Mouse (Mus musculus) intestine, embryonic 14.5 days (tissue): ENCODE measurements around the gene Dusp7. TPM values are rescaled to one million over a fixed set of nuclear protein-coding genes. Genes with fewer than 3 reads are reported as not detected.

Experiments used
- ATAC-seq: fragments of 200-750 bp; cut with Nextera tagmentation; replicated peaks from 2 replicates; pipeline ENCODE4 v1.8.0; 2017; ENCODE audit warnings: low read depth, moderate number of reproducible peaks, moderate TSS enrichment, moderate library complexity; ENCODE audit not compliant: low FRiP score, low TSS enrichment
- DNase-seq: peaks from one replicate; pipeline ENCODE4 v3.0.0-alpha.2; 2018; ENCODE audit warnings: low spot score
- H3K27ac ChIP-seq: fragments of 300-500 bp; sonication (generic); 2 replicates; pipeline ENCODE4 v1.5.1; 2014; ENCODE audit warnings: low read depth, mild to moderate bottlenecking, control low read depth
- H3K27me3 ChIP-seq: fragments of 300-500 bp; sonication (generic); replicated peaks from 2 replicates; pipeline ENCODE4 v1.6.1; 2014; ENCODE audit warnings: low read length, control low read depth; ENCODE audit not compliant: control insufficient read depth, insufficient read depth
- H3K36me3 ChIP-seq: fragments of 300-500 bp; sonication (generic); 2 replicates; pipeline ENCODE4 v1.6.1; 2014; ENCODE audit warnings: low read length, control low read depth; ENCODE audit not compliant: control insufficient read depth, insufficient read depth
- H3K4me1 ChIP-seq: fragments of 300-500 bp; sonication (generic); replicated peaks from 2 replicates; pipeline ENCODE4 v1.6.1; 2014; ENCODE audit warnings: low read length, control low read depth, mixed read lengths; ENCODE audit not compliant: control insufficient read depth, insufficient read depth
- H3K4me2 ChIP-seq: fragments of 300-500 bp; sonication (generic); 2 replicates; pipeline ENCODE4 v1.6.1; 2014; ENCODE audit warnings: low read length
- H3K4me3 ChIP-seq: fragments of 300-500 bp; sonication (generic); 2 replicates; pipeline ENCODE4 v1.5.1; 2014; ENCODE audit warnings: low read depth, low read length, control low read depth, mixed read lengths
- H3K9ac ChIP-seq: fragments of 300-500 bp; sonication (generic); 2 replicates; pipeline ENCODE4 v1.6.1; 2014; ENCODE audit warnings: mild to moderate bottlenecking, low read length
- H3K9me3 ChIP-seq: fragments of 300-500 bp; sonication (generic); 2 replicates; pipeline ENCODE4 v1.6.1; 2016; ENCODE audit warnings: low read length, control low read depth; ENCODE audit not compliant: control insufficient read depth
- WGBS: fragments of 180-500 bp; shearing (Covaris S2); extraction: QIAGEN DNeasy Blood & Tissue Kit; methylation state at CpG from one replicate; pipeline ENCODE4 v1.1.7; 2014; 5-methylcytosine and 5-hydroxymethylcytosine counted together
- polyA plus RNA-seq: library from polyadenylated mRNA; unstranded; fragments of >200 nt; fragmentation: Nextera tagmentation; extraction: Ambion mirVana; gene quantifications from 2 replicates; pipeline ENCODE4 v1.2.1, GENCODE M21; 2014

Gene Dusp7
- 16.5 and 19.8 TPM in 2 replicates for polyA plus RNA-seq

DNA sequence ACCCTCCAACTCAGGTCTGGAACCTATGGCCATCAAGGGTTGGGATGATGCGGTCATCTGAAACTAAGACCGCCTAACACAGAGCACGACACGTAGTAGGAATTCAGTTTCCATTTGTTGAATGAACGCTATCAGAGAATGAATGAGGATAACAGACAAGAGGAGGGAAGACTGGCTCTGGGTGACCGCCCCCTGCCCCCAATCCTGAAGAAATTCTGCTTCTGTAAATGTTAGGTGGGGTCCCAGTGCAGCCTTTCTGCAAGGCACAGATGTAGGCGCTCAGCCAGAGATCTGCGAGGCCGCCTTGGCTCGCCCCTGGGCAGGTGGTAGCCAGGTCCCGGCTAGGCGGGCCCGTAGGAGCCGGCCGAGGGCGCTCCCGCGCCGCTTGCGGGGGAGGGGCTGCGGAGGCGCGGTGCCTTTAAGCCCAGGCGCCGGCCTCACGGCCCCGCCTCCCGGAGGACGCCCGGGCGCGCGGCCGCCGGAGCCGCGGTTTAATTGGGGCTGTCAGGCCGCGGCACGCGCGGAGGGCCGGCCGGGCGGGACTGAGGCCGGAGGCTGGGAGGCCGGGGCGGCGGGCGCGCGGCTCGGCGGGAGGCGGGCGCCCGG lies at the start of gene Dusp7:
Dusp7 (plus strand) TSS at position 521 of the 606 bp plus-strand sequence.
- Histone ChIP-seq H3K4me2 (peak within 1 kb of the TSS; percentile 73), H3K4me1 (peaks cover 32% of the 10 kb centered on the region), H3K9ac (peak within 1 kb of the TSS; percentile 82), H3K36me3 (peaks cover 21% of the 10 kb centered on the region), H3K27ac (peak within 1 kb of the TSS; percentile 83), H3K27me3 (no peaks in the 10 kb centered on the region), H3K4me3 (peak within 1 kb of the TSS; percentile 81), H3K9me3 (no peaks in the 10 kb centered on the region)
- WGBS = under 1% methylated on average over 49 of the region's 57 CpGs
- DNase-seq (peak; percentile 88), ATAC-seq (peak; percentile 75)

DNA sequence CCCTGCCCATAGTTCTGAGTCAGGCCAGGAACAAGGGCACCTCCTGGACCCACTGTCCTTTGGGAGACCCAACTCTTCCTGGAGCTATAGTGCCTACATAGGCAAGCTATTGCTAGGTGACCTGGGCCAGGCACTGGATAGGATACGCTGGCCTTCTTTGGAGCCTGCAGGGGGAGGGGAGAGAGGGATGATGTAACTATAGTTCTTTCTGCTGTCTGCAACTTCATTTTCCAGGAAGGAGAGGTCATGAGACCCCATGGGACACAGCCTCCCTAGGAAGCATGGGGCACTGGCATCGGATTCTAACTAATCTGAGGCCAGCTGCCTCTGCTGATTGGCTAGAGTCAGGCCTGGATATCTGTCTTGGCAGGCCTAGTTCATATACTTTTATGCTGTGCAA lies 49.3 kb upstream of the Dusp7 start:
- 53% methylated on average over 2 of the region's 2 CpGs for WGBS
- no peak for ATAC-seq

DNA sequence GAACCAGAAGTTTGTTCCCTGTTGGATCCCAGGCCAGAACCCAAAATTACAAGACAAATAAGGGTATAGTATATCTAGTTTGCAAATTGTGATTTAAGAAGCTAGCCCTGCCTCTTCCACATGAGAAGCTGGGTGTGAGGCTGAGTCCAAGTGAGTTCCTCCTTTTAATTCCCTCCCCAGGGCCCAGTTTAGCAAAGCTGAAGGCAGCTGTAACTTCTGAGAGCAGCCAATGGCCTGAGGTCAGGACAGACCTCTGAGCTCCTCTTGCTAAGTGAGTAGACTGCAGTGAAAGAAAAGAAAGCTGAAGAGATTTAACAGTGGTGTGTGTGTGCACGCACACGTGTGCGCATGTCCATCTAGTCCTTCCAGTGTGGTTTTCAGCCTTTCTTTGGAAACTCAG lies 45.9 kb upstream of the Dusp7 start:
- DNase-seq (no peak), ATAC-seq (no peak)
- H3K4me1 ChIP-seq = no peaks in the 10 kb centered on the region
- H3K4me2 ChIP-seq = no peak overlapping the region
- no peaks in the 10 kb centered on the region for H3K9me3 ChIP-seq
- no peak overlapping the region for H3K9ac ChIP-seq
- H3K27me3 ChIP-seq = no peaks in the 10 kb centered on the region
- no peaks in the 10 kb centered on the region for H3K36me3 ChIP-seq
- H3K4me3 ChIP-seq = no peak overlapping the region
- no peak overlapping the region for H3K27ac ChIP-seq
- WGBS = 88% methylated on average over 3 of the region's 3 CpGs

More for the DNA sequence above, 49.3 kb upstream of the Dusp7 start:
- no peaks in the 10 kb centered on the region for H3K9me3 ChIP-seq
- H3K36me3 ChIP-seq = no peaks in the 10 kb centered on the region
- no peaks in the 10 kb centered on the region for H3K27me3 ChIP-seq
- no peak for DNase-seq
- H3K27ac ChIP-seq = no peak overlapping the region
- H3K4me1 ChIP-seq = no peaks in the 10 kb centered on the region
- no peak overlapping the region for H3K9ac ChIP-seq
- H3K4me2 ChIP-seq = no peak overlapping the region
- no peak overlapping the region for H3K4me3 ChIP-seq

DNA sequence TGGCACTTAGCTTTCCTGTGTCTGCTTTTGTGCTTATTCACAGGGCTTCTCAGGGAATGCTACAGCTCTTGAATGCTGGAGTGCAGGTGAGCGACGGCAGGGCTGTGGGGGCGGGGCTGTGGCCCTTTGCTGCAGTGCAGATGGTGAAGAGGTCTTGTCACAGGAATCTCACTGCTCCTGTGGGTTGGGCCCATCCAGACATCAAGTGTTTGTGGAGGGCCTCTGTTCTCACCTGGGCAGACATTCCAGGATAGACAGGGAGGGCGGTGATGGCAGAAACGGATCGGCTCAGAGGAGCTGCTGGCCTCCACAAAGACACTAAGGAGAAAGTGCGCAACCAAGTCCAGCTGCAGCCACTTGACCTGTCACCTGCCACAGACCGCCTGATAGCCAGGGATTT lies 42.2 kb upstream of the Dusp7 start:
- Histone ChIP-seq H3K27ac (no peak overlapping the region), H3K27me3 (no peaks in the 10 kb centered on the region), H3K4me1 (peaks cover 9% of the 10 kb centered on the region; the same call in 1 of the 2 replicates), H3K9me3 (no peaks in the 10 kb centered on the region), H3K36me3 (no peaks in the 10 kb centered on the region), H3K4me2 (no peak overlapping the region), H3K4me3 (no peak overlapping the region), H3K9ac (no peak overlapping the region)
- ATAC-seq (no peak), DNase-seq (no peak)
- WGBS = 68% methylated on average over 8 of the region's 8 CpGs

DNA sequence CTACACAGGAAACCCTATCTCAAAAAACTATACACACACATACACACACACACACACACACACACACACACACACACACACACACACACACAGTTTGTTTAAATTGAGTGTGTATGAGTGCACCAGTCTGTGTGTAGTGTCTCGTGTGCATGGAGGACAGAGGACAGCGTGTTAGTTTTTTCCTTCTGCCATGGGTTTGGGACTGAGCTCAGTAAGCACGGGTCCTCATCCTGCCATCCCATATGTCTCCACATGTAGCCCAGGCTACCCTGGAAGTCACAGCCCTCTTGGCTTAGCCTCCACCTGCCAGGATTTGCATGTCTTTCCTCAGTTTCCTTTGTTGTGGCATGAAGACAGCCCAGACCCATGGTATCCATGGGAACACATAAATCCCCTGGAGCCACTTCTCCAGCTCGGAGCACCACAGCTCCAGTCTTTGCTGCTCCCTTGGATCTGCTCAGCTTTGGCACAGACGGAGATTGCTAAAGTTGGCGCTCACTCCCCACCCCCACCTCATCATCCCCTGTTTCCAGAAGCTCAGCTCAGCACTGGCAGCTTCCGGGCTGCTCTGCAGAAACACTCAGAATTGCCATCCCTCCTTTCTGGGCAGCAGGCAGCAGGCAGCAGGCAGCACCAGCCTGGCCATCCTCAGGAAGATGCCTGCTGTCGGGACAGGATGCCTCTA lies 41.2 kb upstream of the Dusp7 start:
- no peak overlapping the region for H3K9ac ChIP-seq
- H3K4me1 ChIP-seq = peaks cover 9% of the 10 kb centered on the region; the same call in 1 of the 2 replicates
- no peaks in the 10 kb centered on the region for H3K9me3 ChIP-seq
- H3K27me3 ChIP-seq = no peaks in the 10 kb centered on the region
- H3K36me3 ChIP-seq = no peaks in the 10 kb centered on the region
- H3K4me3 ChIP-seq = no peak overlapping the region
- WGBS = 80% methylated on average over 8 of the region's 8 CpGs
- H3K4me2 ChIP-seq = no peak overlapping the region
- no peak for DNase-seq
- H3K27ac ChIP-seq = no peak overlapping the region
- ATAC-seq = no peak

DNA sequence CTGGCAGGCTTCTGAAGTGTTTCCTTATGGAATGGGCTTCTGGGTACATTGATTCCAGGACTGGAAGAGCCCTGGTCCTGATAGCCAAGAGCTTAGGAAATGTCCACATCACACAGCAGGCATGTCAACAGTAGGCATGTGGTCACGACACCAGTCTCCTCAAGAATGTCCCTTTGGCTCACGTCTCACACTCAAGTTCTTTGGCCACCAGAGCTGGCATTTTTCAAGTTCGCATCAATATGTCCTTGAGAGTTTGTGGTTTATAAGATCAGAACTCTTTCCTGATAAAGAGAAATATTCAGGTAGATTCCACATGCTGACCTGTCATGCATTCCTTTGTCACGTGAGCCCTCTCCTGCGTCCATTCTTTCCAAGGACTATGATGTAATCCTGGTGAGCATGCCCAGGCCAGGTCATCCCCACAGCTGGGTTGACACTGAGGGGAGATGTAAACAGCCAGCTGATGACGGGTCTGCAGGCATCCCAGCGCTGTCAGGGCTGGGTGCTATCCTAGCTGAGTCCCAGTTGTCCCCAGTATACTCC lies 40.3 kb upstream of the Dusp7 start:
- Histone ChIP-seq H3K4me1 (peaks cover 9% of the 10 kb centered on the region; the same call in 1 of the 2 replicates), H3K36me3 (no peaks in the 10 kb centered on the region), H3K9me3 (no peaks in the 10 kb centered on the region), H3K27me3 (no peaks in the 10 kb centered on the region), H3K4me3 (no peak overlapping the region), H3K9ac (no peak overlapping the region), H3K27ac (no peak overlapping the region), H3K4me2 (no peak overlapping the region)
- DNase-seq (no peak), ATAC-seq (no peak)
- 60% methylated on average over 7 of the region's 7 CpGs for WGBS

DNA sequence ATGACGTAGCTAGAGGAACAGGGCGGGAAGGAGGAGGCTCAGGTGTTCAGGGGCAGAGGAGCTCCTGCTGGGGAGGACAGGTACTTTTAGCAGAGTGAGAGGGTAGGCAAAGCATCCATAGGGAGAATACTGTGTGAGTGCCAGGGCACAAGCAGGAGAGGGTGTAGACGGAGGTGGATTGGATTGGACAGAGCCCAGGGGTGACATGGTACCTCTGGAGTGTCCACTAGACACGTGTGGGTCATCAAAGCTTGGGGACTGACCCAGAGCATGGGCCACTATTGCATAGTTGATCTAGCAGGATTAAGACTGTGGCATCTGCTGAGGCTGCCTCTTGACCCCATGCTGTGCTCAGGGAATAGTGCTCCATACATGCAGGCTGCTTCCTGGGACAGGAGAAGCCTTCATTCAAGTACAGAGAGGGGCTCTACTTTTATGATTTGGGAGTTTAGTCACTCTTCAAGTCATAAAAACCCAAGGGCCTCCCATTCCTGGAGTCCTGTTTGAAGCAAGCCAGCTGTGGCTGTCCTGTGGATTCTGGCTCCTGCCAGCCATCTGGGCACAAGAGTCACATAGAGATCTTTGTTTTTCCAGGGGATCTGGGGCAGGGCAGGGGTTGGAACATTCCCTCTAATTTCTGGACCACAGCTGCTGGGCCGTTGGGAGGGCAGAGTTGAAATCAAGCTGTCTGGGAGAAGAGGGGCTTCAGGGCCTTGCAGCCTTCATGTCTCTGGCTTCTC lies 39.5 kb upstream of the Dusp7 start:
- ATAC-seq (no peak), DNase-seq (no peak)
- H3K9ac ChIP-seq = no peak overlapping the region
- H3K27ac ChIP-seq = peak overlapping the region; percentile 24
- no peaks in the 10 kb centered on the region for H3K27me3 ChIP-seq
- 66% methylated on average over 5 of the region's 5 CpGs for WGBS
- no peak overlapping the region for H3K4me3 ChIP-seq
- H3K36me3 ChIP-seq = no peaks in the 10 kb centered on the region
- peaks cover 9% of the 10 kb centered on the region; the same call in 1 of the 2 replicates for H3K4me1 ChIP-seq
- H3K9me3 ChIP-seq = no peaks in the 10 kb centered on the region
- H3K4me2 ChIP-seq = no peak overlapping the region

DNA sequence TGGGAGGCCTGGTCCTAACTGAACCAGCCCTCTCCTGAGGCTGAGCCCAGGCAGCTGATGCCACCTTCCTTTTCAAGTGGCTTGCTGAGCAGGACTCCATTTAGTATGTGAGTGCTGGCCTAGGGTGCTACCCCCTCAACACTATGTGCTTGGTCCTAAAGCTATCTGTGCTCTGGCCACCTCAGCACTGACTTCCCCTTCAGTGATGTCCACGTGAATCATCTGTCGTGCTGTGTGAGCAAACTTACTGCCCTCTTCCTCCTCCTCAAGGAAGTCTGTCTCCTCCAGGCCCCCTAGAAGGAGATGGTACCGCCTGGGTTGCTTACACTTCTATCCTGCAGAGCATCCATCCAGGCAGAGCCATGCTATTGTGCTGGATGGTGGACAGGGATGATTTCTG lies 35.7 kb upstream of the Dusp7 start:
- 63% methylated on average over 3 of the region's 3 CpGs for WGBS
- H3K9ac ChIP-seq = no peak overlapping the region
- H3K9me3 ChIP-seq = no peaks in the 10 kb centered on the region

More for the DNA sequence above, 35.7 kb upstream of the Dusp7 start:
- Histone ChIP-seq H3K36me3 (no peaks in the 10 kb centered on the region), H3K4me1 (peaks cover 10% of the 10 kb centered on the region; the same call in 1 of the 2 replicates), H3K27me3 (no peaks in the 10 kb centered on the region), H3K4me2 (no peak overlapping the region), H3K4me3 (no peak overlapping the region), H3K27ac (no peak overlapping the region)
- DNase-seq (no peak), ATAC-seq (no peak)
